Mouse (Mus musculus): ENCODE results near the gene Samd14.

Samd14 gene

DNA sequence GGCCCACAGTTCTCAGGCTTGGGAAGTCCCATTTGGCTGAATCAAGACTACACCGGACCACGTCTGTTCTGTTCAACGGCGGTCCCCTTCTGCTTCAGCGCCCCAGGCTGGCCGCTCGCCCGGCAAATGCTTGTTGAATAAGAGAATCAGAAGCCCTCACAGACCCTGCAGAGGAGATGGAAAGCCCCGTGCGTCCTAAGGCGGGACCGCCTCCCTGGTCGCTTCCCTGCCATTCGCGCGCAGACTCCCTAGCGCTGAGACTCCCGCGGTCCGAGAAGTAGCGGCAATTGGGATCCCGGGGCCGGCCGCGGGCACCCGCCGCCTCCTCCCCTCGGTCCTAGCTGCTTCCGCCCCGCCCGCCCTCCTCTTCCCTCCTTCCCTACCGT lies at the start of gene Samd14:
TSS of gene Samd14 (plus strand) at position 251 of the 386 bp plus-strand sequence.
- in situ Hi-C loops (cut with MboI; ENCODE audit: unreplicated experiment in 2 of 2) = loop anchor here (5.0 kb wide), 1 partner anchor 37 kb away; no protein-coding TSS in a partner anchor

DNA sequence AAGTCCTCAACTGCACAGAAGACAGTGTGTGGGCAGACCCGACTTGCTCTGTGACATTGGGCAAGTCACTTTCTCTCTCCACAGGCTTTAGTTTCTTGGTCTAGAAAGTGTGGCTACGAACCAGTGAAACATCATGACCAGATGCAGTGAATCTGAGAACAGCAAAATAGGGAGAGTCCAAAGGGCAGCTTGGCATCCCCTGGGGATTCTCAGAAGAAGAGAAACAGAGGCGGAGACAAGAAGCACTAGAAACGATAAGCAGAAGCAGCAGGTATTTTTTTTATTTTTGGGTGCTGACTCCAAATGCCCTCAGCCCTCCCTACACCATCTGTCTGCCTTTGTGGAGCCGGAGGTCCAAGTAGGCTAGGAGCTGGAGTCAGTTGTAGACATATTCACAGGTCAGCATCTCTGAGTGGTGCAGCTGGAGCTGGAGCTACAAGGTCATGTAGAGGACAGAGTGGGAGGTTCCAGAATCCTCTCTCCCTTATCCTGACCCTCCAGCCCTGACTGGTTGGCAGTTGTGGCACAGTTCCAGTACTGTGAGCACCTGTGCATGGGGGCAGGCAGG lies 47.1 kb upstream of the Samd14 start:
- in situ Hi-C loops (cut with MboI; ENCODE audit: unreplicated experiment in 2 of 2) = loop anchor here in 1 of 2 experiments (10.0 kb wide), 1 partner anchor 142 kb away; no protein-coding TSS in a partner anchor

DNA sequence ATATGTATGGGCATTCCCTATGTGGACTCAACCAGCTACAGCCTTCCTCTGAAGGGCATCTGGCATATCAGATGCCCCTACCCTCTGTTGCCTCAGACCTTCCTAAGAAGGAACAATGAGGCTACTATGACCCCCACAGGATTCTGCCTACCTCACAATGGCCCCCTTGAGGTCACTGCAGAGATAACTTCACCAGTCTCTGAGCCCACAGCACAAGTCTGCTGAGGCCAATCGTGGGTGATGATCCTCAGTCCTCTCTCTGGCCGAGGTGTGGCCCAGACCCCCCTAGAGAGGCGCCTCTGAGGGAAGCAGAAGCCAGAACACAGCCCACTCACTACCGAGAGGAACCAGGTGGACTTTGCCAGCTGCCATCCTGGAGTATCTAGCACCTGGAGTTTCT lies 42.3 kb upstream of the Samd14 start, which contains the start of gene Hils1:
TSS of gene Hils1 (plus strand) at position 175 of the 400 bp plus-strand sequence.
- in situ Hi-C loops (cut with MboI; ENCODE audit: unreplicated experiment in 2 of 2) = loop anchor here in 1 of 2 experiments (10.0 kb wide), 1 partner anchor 137 kb away; no protein-coding TSS in a partner anchor

DNA sequence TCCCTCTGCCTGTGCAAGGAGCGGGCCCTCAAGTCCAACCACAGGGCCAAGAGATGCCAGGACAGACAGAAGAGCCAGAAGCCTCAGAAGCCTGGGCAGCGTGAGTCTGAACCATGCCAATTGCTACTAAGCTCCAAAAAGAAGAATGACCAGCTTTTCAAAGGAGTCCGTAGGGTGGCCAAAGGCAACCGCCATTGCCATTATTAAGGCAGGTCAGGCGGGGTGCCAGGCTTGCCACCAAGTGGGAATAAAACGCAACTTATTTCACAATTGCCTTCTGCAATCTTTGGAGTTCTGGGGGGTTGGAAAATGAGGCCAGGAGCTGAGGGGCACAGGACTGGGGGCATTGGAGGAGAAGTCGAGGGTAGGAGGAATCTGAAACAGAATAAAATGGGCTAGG lies 41.5 kb upstream of the Samd14 start:
- in situ Hi-C loops (cut with MboI; ENCODE audit: unreplicated experiment in 2 of 2) = loop anchor here in 1 of 2 experiments (10.0 kb wide), 1 partner anchor 137 kb away; no protein-coding TSS in a partner anchor

DNA sequence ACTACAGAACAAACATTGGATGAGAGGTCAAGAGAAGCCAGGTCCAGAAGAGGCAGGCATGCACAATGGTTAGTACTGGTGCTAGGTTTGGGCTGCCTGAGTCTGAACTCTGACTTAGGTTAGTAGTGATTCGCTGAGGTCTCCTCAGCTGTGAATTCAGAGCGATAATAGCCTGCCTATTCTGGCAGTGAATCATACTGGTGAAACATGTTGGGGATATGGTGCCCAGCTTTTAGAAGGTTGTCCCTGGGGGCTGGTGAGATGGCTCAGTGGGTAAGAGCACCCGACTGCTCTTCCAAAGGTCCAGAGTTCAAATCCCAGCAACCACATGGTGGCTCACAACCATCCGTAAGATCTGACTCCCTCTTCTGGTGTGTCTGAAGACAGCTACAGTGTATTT lies 40.0 kb upstream of the Samd14 start:
- in situ Hi-C loops (cut with MboI; ENCODE audit: unreplicated experiment in 2 of 2) = loop anchor here (5.0 to 10.0 kb wide), 4 partner anchors 38 to 135 kb away; partner anchors contain the start of genes Pdk2 (in 2 of the 2) and Samd14 (in 2 of the 2)

DNA sequence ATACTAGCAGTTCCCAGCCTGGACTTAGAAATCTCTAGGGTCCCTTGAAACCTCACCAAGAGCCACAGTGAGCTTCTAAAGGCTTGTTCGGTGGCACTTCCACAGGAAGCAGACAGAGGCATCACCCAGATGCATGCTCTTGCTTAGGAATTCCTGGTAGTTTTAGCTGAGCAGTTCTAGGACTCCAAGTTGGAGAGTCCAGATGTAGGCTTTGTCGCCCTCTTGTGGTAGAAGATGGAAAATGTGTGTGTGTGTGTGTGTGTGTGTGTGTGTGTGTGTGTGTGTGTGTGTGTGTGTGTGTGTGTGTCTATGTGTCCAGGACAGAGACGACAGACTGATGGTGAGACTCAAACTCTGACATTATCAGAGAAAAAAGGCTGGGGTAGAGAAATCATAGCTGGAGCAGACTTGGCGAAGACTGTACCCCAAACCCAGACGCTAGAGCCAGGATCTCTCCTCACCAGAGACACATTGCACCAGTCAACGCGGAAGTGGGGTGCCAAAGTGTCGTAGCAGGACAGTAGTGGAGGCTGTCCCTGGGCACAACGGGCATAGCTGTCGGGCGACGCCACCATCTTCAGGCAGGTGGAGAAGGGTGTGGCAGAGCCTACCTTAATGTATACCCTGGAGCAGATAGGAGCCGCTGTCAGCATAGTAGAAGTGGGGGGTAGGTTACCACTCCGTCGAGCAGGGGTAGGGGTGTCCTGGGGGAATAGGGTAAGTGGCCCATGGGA lies 39.3 kb upstream of the Samd14 start:
- in situ Hi-C loops (cut with MboI; ENCODE audit: unreplicated experiment in 2 of 2) = loop anchor here (5.0 to 10.0 kb wide), 3 partner anchors 37 to 74 kb away; partner anchors contain the start of genes Pdk2 (in 2 of the 2) and Samd14 (in 2 of the 2)

DNA sequence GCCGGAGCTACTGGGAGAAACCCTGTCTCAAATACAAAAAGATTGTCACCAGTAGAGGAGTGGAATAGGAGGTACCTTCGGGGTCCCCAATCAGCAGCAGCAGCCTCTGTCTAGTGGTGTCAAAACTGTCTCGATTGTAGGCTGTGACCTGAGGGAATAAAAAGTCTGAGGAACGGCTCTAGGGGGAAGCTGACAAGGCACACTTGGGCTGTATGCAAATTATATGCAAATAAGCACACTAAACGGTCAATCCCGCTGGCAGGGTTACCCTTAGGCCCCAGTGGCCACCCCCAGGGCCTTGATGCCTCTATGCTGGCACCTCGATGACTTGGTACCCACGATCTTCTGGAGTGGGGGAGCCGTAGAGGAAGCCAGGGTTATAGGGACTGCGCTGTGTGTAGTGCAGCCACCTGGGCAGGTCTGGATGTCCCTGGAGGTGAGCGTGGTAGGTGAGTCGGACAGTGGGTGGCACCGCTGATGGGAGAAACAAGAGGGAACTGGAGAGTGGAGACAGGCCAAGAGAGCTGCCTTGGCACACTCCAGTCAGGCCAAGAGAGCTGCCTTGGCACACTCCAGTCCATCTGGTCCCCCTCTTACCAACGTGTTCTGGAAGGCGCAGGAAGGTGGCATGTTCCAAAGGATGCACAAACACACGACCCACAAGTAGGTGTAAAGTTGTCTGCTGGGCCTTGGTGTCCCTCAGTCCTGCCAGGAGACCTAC lies 37.6 kb upstream of the Samd14 start:
- in situ Hi-C loops (cut with MboI; ENCODE audit: unreplicated experiment in 2 of 2) = loop anchor here (5.0 to 10.0 kb wide), 3 partner anchors 35 to 73 kb away; partner anchors contain the start of genes Pdk2 (in 2 of the 2) and Samd14 (in 2 of the 2)

DNA sequence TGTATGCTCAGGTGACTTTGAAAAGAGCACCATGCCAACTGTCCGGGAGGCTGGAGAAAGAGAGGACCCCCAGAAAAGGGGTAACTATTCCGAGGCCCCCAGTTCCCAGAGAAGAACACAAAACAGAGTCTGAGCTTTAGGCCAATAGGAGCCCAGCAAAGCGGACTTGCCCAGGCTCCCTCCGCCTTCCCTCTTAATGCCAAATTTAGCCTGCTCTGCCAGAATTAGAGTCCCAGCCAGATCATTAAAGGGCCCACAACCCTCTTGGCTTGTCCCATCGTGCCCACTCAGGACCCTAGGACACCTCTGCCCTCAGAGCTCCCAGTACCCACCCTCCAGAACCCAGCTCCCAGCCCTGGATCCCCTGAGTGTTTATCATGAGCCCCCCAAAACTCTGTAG lies 36.8 kb upstream of the Samd14 start:
- in situ Hi-C loops (cut with MboI; ENCODE audit: unreplicated experiment in 2 of 2) = loop anchor here (5.0 to 10.0 kb wide), 3 partner anchors 34 to 72 kb away; partner anchors contain the start of genes Pdk2 (in 2 of the 2) and Samd14 (in 2 of the 2)

DNA sequence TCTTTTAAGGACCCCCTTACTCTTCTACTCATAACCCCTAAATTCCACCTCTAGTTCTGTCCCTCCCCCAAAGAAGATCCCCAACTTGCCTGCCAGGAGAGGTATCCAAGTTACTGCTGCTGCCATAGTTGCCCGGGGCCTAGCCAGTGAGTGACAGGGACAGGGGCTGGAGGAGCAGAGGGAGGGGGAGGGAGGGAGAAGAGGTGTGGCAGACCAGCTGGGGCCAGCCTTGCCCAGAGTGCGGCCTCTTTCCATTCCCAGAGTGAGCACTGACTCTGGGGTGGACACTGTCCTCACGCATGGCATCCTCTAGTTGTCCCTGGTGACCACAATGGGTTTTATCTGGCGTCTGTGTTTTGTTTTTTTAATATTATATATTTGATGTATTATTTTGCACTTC lies 36.4 kb upstream of the Samd14 start:
- in situ Hi-C loops (cut with MboI; ENCODE audit: unreplicated experiment in 2 of 2) = loop anchor here (5.0 to 10.0 kb wide), 3 partner anchors 34 to 71 kb away; partner anchors contain the start of genes Pdk2 (in 2 of the 2) and Samd14 (in 2 of the 2)

DNA sequence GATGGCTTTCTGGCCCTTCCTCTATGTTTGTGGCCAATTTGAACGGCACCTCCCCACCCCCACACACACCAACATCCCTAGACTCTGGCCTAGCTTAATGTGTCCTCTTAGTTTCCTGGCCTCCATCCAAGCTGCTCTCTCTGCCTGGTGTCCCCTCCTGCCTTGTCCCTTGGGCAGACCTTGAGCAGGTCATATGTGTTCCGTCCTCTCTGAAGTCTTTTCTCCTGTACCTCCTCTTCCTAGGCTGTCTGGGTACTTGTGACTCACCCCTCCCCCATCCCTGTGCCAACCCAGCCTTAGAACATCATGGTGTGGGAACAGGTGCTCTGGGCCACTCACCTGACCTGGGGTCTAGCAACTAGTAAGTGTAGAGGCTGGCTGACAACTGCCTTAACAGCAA lies 34.7 kb upstream of the Samd14 start:
- in situ Hi-C loops (cut with MboI; ENCODE audit: unreplicated experiment in 2 of 2) = loop anchor here (5.0 to 10.0 kb wide), 3 partner anchors 32 to 70 kb away; partner anchors contain the start of genes Pdk2 (in 2 of the 2) and Samd14 (in 2 of the 2)

DNA sequence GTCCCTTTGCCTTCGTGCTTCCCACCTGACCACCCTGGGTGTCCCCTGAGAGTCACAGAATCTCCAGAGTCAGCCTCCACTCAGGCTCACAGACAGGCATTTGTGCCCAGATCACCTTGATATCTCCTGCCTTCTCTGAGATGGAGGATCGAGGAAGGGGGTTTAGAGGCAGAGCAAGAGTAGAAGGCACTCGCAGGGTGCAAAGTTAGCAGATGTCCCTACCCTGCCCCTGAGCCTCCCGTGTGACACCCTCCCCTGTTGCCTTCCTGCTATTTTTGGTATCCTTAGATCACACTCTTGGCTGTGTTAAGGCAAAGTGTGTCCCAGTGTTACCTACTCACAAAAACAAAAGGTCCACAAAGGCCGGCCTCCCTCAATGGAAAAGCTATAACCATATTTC lies 33.5 kb upstream of the Samd14 start, which contains the start of gene Sgca:
TSS of gene Sgca (minus strand) at position 129 of the 400 bp plus-strand sequence.
- in situ Hi-C loops (cut with MboI; ENCODE audit: unreplicated experiment in 2 of 2) = loop anchor here in 1 of 2 experiments (10.0 kb wide), 1 partner anchor 69 kb away; the partner anchor contains the start of gene Pdk2

DNA sequence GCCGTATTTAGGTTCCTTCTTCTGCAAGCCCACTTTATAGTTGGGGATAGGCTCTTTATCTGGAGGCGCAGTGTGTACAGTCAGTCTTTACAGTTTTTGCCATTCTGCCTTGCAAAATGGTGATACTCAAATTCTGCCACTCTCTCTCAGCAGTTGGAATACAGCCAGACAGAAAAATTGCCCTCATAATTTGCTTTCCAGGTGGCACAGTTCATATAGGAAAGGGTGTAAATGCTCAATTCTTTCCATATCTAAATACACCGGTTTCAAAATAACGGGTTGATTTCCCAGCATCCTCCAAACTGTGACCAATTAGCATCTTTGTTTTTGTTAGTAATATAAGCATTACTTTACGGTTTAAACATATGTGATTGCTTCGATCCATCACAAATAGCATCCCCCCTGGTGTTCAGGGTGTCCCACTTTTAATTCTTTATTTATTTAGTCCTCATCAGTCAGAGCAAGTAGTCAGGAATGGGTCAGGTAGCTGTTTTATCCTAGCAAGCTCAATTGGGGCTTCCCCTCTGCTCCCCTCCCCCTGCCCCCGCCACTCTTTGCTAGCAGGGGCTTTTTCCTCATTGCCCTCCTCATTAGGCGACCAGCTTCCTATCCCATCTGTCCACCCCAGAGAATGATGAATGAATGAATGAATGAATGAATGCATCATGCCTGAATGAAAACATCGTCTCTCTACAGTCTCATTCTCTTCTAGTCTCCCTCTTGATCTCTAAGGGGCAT lies 31.3 kb upstream of the Samd14 start:
- in situ Hi-C loops (cut with MboI; ENCODE audit: unreplicated experiment in 2 of 2) = loop anchor here in 1 of 2 experiments (10.0 kb wide), 1 partner anchor 66 kb away; the partner anchor contains the start of gene Pdk2

DNA sequence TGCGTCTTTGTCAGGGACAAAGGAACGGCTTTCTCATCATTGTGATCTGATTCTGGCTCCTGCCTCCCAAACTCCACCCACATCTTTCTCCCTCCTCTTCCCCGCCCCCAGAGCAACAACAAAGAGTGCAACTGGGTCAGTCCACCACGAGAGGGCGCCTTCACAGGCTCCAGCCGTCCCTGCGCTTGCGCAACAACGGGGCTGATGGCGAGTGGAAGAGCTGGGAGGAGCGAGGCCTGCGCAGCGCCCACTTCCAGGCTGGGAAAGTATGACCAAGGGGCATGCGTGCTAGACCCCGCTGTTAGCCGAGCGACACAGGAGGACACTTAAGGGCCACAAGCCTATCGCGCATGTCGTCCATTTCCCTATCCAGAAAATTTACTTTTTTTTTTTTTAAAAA lies 30.7 kb upstream of the Samd14 start:
- in situ Hi-C loops (cut with MboI; ENCODE audit: unreplicated experiment in 2 of 2) = loop anchor here in 1 of 2 experiments (10.0 kb wide), 1 partner anchor 66 kb away; the partner anchor contains the start of gene Pdk2

DNA sequence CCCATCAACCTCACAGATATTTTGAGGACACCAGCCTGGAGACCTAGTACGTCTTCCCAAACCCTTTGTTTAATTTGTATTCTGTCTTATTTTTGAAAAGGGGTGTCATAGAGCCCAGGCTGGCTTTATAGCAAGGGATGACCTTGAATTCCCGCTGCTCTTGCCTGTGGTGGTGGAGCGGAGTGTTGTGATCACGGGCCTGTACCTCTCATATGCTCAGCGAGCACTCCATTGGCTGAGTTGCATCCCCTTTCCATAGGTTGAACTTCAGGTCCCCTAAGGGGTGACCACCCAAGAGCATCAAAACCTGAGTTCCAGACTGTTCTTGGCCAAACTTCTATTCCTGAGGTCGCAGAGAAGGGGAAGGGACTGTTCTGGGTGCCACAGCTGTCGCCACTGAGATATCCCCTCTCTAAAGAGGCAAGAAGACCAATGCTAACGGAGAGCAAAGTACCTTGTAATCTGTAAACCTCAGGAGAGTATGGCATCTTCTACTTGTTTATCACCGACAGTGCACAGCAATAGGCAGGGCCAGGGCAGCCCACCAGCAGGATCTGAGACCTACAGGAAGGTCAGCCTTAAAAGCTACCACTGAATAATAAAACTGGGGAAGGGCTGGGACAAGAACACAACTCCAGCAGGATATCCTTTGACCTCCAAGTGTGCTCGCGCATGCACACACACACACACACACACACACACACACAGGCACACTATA lies 30.1 kb upstream of the Samd14 start:
- in situ Hi-C loops (cut with MboI; ENCODE audit: unreplicated experiment in 2 of 2) = loop anchor here in 1 of 2 experiments (10.0 kb wide), 1 partner anchor 65 kb away; the partner anchor contains the start of gene Pdk2

DNA sequence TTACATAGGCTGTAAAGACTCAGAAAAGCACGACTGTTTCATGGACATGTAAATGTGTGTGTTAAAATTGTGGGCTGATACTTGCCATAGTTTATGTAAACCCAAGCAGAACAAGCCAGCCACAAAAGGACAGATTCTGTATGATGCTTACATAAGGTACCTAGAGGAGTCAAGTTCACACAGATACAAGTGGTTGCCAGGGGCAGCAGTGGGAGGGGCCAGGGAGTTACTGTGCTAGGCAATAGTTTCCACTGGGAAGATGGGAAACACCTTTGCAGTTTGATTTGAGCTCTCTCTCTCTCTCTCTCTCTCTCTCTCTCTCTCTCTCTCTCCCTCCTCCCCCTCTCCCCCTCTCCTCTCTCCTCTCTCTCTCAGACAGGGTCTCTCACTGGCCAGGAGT lies 24.5 kb upstream of the Samd14 start:
- in situ Hi-C loops (cut with MboI; ENCODE audit: unreplicated experiment in 2 of 2) = no loop called here

DNA sequence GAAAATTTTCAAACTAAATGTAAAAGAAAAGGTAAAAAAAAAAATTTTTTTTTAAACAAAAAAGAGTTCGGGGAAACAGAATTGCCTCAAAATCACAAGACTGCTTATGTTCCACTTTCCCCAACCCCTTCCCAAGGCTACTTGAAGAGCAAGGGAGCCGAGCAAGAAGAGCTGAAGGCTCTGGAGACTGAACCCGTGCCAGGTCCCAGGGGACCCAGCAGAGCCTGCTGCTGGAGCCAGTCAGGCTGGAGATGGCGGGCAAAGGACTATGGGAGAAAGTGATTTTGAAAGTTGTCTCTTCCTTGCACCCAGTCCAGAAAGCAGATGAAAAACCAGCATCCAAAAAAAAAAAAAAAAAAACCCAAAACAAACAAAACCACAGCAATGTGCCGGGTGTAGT lies 23.9 kb upstream of the Samd14 start:
- in situ Hi-C loops (cut with MboI; ENCODE audit: unreplicated experiment in 2 of 2) = no loop called here

DNA sequence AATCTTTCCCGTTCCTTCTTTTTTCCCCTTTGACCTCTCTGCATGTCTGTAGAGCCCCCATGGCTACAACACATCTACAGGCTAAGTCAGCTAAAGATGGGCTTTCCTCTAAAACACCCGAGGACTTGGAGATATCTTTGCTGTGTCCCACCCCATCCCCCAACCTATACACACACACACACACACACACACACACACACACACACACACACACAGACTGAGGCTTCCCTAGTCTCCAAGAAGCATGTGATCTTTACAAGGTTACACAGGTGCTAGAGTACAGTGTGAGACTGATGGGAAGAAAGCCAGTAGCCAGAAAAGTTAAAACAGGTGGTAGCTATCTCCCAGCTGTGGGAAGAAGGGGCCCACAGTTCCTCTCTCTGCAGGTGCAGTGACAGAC lies 23.2 kb upstream of the Samd14 start:
- in situ Hi-C loops (cut with MboI; ENCODE audit: unreplicated experiment in 2 of 2) = no loop called here

DNA sequence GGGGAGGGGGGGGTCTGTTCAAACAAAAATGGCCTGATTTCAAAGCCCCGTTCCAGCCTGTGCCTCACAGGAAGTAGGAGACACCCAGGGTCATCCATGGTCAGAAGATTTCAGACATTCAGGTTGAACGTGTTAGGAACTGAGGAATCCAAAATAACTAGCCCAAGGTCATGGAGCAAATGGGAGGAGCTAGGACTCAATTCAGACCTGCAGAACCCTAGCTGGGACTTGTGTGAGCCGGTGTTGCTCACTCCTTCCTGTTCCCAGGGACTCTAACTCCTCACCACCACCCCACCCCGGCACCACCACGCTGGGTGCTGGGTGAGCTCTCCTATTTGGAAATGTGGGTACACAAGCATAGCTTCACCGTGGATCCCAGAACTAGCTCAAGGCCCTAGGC lies 22.3 kb upstream of the Samd14 start:
- in situ Hi-C loops (cut with MboI; ENCODE audit: unreplicated experiment in 2 of 2) = no loop called here

DNA sequence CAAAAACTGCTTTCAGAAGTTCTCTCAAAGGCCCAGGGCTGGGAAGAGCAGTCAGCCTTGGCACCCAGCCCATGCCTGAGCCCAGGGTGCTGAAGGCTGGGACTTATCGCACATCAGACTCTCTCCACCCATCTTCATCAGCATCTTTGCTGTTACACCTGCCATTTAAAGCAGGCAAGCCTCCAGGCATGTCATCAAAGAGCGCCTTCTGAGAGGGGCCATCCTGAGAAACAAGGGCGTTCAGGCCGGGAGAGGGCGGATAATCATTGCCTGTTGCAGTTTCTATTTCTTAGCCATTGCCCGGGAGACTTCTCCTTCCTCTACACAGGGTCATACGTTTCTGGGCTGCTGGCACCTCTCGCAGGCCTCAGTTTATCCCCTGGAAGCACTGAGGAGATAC lies 21.8 kb upstream of the Samd14 start:
- in situ Hi-C loops (cut with MboI; ENCODE audit: unreplicated experiment in 2 of 2) = no loop called here
